Mouse (Mus musculus): ENCODE measurements at regions not wholly inside any gene's neighbourhood (a gene's known extent, or its start where the extent isn't known, plus 50 kb on each side); places are given as distances from the start of the nearest gene placed in this dataset.
A peak's percentile ranks its signal among the peaks of the same experiment; 100 is the strongest.
"Not testable (repeated sequence)": the region's sequence is repeated elsewhere in the genome, so short reads cannot be mapped to it uniquely, and the experiment has no call there.

DNA sequence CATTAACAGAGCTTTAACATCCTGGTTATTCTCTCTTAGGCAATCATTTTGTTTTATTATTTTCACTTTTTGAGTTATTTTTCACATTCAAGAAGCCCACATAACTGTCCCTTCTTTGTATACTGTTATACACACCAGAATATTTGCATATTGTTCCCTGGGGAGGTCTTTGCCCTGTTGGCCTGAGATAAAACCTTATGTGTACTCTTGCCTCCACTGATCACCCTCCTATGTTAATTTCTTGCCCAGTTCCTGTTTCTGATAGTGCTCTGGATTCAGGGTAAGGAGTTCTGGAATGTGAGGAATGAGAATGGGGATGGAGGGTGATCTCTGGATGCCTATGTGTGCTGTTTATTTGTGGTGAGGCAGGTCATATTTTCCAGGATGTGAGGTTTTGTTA lies 77.7 kb upstream of the Olfr161 start:
- H3K27me3 ChIP-seq (ENCODE audit: control insufficient read depth, insufficient read depth, low read length, poor library complexity, severe bottlenecking); H3K4me3 ChIP-seq (ENCODE audit: low read depth, low read length); H3K9me3 ChIP-seq (replicated peaks; ENCODE audit: control insufficient read depth, insufficient read depth, low read length, poor library complexity, severe bottlenecking); H3K27ac ChIP-seq (ENCODE audit: insufficient read depth, low read length); H3K36me3 ChIP-seq (ENCODE audit: control insufficient read depth, insufficient read depth, low read length, poor library complexity, severe bottlenecking); H3K4me1 ChIP-seq (ENCODE audit: control insufficient read depth, insufficient read depth, low read length); H3K9ac ChIP-seq (ENCODE audit: low read depth, poor library complexity, severe bottlenecking): not testable (repeated sequence)

DNA sequence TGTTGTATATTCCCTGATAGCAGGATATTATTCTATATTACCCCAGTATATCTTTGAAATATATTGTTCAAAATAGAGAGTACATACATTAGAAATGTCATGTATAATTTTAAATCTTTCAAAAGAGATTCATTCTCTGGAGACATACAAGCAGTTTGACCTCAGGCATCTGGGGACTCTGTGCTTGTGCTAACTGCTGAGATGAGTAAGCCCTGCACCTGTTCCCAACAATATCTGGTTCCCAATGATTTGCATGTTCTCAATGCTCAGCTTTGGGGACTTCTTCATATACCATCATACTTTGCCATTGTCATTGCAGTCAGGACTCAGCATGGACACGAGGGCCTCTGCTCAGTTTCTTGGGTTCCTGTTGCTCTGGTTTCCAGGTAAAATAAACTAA lies 60.3 kb upstream of the Olfr161 start:
- H3K9ac ChIP-seq (ENCODE audit: low read depth, poor library complexity, severe bottlenecking); H3K4me3 ChIP-seq (ENCODE audit: low read depth, low read length); H3K27me3 ChIP-seq (ENCODE audit: control insufficient read depth, insufficient read depth, low read length, poor library complexity, severe bottlenecking); H3K9me3 ChIP-seq (replicated peaks; ENCODE audit: control insufficient read depth, insufficient read depth, low read length, poor library complexity, severe bottlenecking); H3K4me1 ChIP-seq (ENCODE audit: control insufficient read depth, insufficient read depth, low read length); H3K27ac ChIP-seq (ENCODE audit: insufficient read depth, low read length); H3K36me3 ChIP-seq (ENCODE audit: control insufficient read depth, insufficient read depth, low read length, poor library complexity, severe bottlenecking): not testable (repeated sequence)

GRCm38 (mm10) chr16:3532019-3532418 lies 58.8 kb upstream of the Olfr161 start:
- TF ChIP-seq EP300 (IDR thresholded peaks at IDR 0.05; ENCODE audit: insufficient read depth, low read depth, low read length): peak; percentile 71
- not testable (repeated sequence) for H3K4me1 ChIP-seq (ENCODE audit: control insufficient read depth, insufficient read depth, low read length); H3K36me3 ChIP-seq (ENCODE audit: control insufficient read depth, insufficient read depth, low read length, poor library complexity, severe bottlenecking); H3K9me3 ChIP-seq (replicated peaks; ENCODE audit: control insufficient read depth, insufficient read depth, low read length, poor library complexity, severe bottlenecking); H3K9ac ChIP-seq (ENCODE audit: low read depth, poor library complexity, severe bottlenecking); H3K27me3 ChIP-seq (ENCODE audit: control insufficient read depth, insufficient read depth, low read length, poor library complexity, severe bottlenecking); H3K4me3 ChIP-seq (ENCODE audit: low read depth, low read length)
- 0 out of 2 replicates have a peak overlapping the region, but pooled peaks have one; percentile 11 for H3K27ac ChIP-seq (ENCODE audit: insufficient read depth, low read length)

DNA sequence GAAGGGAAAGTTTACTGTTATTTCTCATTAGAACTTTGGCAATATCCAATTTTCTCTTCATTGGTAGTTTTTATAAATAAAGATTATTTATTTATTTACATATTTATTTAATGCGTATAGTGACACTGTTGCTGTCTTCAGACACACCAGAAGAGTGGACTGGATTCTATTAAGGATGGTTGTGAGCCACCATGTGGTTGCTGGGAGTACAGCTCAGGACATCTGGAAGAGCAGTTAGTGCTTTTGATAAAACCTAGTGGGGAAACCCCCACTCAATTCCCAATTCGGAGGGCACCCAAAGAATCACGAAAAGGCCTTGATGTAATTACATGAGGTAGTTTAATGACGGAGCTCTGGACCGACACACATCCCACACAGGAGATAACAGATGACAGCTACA lies 58.3 kb upstream of the Olfr161 start:
- H3K4me1 ChIP-seq (ENCODE audit: control insufficient read depth, insufficient read depth, low read length); H3K9me3 ChIP-seq (replicated peaks; ENCODE audit: control insufficient read depth, insufficient read depth, low read length, poor library complexity, severe bottlenecking); H3K4me3 ChIP-seq (ENCODE audit: low read depth, low read length); H3K27me3 ChIP-seq (ENCODE audit: control insufficient read depth, insufficient read depth, low read length, poor library complexity, severe bottlenecking); H3K27ac ChIP-seq (ENCODE audit: insufficient read depth, low read length); H3K9ac ChIP-seq (ENCODE audit: low read depth, poor library complexity, severe bottlenecking); H3K36me3 ChIP-seq (ENCODE audit: control insufficient read depth, insufficient read depth, low read length, poor library complexity, severe bottlenecking): not testable (repeated sequence)

All from ES-Bruce4 (cell line).